Mouse (Mus musculus) ovary, postnatal 14 days (tissue): ENCODE data around the gene Aldh1l1.

ENCODE experiments used
- DNase-seq: peaks from one replicate; pipeline ENCODE4 v3.0.0; 2022; ENCODE audit warnings: low spot score

The Aldh1l1 gene

GRCm38 (mm10) chr6:90472079-90472478, 14.1 kb upstream of the Aldh1l1 start:
- no peak for DNase-seq

- DNase-seq, result no peak
Observed at GRCm38 (mm10) chr6:90472697-90473096, 13.5 kb upstream of the Aldh1l1 start.

GRCm38 (mm10) chr6:90473630-90474360, 12.4 kb upstream of the Aldh1l1 start:
- no peak for DNase-seq

GRCm38 (mm10) chr6:90474361-90474750, 11.9 kb upstream of the Aldh1l1 start:
- DNase-seq, result no peak

- DNase-seq, result no peak
Observed at GRCm38 (mm10) chr6:90475176-90475853, 10.9 kb upstream of the Aldh1l1 start.

DNA sequence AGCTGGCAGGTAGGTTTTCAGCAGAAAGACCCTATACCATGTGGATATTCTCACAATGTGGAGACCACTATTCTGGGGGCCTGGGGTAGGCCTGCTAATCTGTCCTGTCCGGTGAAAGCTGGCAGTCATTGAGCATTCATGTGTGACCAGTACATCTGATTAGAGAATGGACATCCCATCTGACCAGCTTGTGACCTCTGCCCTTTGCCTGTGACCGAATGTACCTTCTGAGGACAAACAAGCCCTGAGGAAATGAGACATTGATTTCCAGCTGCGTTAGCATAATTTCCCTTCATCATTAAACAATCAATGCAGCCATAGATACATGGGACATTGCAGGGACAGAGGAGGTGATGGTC, 10.4 kb upstream of the Aldh1l1 start:
- DNase-seq, result no peak

DNA sequence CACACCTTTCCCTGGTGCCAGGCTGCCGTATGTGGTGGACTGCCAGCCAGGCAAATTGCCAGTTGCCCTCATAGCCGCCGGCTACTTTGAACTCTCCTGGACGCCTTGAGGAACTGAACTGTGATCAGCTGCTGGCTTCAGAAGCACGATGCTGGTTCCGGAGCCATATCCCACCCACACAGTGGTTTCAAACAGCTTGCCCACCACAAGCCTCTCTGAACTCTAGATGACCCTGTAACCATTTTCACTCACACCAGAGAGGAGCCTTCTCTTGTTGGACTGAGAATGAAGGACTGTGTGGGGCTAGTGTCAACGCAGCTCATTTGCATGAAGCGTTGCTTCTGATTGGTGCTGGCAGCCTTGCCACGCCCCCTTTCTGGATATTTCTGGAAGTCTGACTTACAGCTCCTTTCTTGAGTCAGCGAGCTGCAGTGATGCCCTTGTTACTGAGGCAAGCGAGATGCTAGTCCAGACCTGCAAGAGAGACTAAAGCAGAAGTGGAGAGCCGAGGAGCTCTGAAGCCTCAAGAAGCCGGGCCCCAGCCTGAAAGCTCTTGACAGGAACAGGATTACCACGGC, 9.2 kb upstream of the Aldh1l1 start:
- no peak for DNase-seq

GRCm38 (mm10) chr6:90484249-90484648, 2.0 kb upstream of the Aldh1l1 start:
- no peak for DNase-seq

DNA sequence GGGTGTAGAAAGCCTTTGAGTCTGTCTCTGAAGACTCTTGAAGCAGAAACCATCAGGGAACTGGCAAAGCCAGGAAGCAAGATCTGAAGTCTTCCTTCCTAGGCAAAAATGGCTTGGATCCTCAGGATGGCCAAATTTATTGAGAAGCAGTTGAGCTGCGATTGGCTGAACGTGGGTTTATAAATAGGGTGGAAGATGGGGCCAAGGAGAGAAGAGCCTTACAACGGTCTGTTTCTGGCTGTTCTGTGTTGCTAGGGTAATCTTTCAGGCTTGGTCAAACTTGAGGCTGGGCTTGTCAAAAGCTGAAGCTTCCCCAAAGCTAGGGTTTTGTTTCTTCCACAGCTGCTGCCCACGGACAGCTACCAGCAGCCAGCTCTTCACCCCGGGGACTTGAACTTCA, 1.4 kb upstream of the Aldh1l1 start:
- DNase-seq, result no peak

DNA sequence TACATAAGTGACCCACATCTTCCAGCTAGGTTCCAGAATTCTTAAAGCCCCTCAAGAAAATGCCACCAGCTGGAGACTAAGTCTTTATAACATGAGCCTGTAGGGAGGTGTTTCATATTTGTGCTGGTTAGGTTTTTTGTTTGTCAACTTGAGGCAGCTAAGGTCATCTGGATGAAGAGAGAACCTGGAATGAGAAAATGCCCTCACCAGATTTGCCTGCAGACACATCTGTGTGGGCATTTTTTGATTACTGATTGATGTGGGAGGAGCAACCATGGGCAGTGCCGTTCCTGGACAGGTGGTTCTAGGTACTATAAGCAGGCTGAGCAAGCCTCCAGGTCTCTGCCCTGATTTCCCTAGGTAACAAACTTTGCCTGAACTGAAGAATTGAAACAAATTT, 1.3 kb downstream of the Aldh1l1 start:
- DNase-seq, result no peak

GRCm38 (mm10) chr6:90489532-90489931, 3.3 kb downstream of the Aldh1l1 start:
- DNase-seq, result no peak

DNA sequence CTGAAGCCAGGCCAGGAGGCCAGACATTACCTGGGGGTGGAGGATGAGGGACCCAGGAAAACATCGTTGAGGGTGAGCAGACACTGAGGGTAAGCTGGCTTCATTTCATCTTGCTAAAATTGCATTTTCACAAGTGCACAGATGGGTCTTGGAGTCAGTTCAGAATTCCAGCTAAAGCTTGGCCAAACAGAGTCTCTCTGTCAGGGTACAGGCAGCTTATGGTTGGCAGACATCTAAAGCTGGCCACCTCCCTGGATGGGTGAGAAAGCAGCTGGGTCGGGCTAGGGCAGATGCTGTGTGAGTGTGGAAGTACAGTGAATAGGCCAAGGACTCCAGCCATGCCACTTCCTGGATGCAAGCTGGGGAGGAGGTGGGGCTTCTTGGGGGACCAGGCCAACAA, 4.7 kb downstream of the Aldh1l1 start:
- DNase-seq, result no peak

GRCm38 (mm10) chr6:90491956-90492744, 5.9 kb downstream of the Aldh1l1 start:
- no peak for DNase-seq

GRCm38 (mm10) chr6:90494155-90494554, 7.9 kb downstream of the Aldh1l1 start:
- DNase-seq, result no peak

DNA sequence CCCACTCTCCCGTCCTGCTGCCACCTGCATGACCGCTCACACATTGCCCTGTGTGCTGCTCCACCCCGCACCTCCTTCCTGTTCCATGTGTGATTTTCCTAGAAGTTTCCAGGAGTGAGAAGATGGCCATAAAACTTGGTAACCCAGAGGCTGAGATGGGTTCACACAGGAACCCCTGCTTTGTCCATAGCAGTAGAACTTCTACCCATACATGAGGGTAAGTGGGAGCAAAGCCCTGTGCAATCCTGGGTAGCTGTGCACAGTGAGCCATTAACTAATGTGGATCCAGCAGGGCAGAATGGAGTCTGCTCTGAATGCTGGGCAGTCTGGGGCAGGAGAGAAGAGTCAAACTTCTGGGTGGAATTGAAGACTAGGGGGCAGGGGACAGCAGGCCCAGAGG, 8.3 kb downstream of the Aldh1l1 start:
- DNase-seq, result no peak

DNA sequence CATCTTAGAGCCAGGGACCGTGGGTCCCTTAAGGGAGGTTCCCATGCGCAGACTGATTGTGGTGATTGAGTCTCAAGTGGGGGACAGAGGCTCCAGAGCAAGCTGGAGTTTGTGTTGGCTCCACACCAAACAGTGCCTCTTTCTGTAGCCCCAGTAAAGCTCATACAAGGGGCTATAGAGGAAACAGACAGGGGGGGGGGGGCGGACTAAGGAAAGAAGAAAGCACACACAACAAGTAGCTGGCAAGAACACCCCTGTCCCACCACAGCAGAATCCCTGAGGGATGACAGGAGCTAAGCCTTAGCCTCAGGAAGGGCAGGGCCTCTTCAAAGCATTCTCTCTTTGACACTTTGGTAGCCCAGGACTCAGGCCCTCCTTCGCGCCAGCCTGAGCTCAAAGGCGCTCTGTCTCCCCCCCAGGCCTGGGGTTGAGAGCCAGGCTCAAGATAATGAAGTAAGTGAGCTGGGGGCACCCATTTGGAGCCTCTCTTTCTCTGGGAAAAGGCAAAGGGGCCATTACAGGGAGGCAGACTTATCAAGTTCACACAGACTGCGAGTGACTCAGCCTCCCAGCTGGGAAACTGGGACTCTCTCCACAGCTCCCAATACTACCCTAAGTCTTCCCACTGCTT, 9.2 kb downstream of the Aldh1l1 start:
- no peak for DNase-seq

GRCm38 (mm10) chr6:90496217-90496616, 10.0 kb downstream of the Aldh1l1 start:
- no peak for DNase-seq

DNA sequence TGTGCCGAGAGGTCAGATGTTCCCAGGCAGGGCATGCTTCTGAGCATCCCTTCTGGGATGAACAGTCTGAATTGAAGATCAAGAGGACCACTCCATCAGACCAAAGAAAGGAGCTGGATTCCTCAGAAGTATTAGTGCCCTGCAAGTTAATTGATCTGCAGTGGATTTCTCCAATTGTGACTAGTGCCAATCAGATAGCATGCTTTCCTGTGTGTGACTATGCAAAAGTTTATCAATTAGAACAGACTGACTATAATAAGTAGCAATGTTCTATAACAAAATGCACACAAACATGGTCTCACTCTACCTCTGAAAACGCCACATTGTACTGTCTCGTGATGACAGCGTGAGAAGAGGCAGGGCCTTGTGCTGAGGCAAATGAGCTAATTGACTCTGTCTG, 13.3 kb downstream of the Aldh1l1 start:
- DNase-seq, result no peak

GRCm38 (mm10) chr6:90501222-90501940, 15.2 kb downstream of the Aldh1l1 start:
- no peak for DNase-seq

DNA sequence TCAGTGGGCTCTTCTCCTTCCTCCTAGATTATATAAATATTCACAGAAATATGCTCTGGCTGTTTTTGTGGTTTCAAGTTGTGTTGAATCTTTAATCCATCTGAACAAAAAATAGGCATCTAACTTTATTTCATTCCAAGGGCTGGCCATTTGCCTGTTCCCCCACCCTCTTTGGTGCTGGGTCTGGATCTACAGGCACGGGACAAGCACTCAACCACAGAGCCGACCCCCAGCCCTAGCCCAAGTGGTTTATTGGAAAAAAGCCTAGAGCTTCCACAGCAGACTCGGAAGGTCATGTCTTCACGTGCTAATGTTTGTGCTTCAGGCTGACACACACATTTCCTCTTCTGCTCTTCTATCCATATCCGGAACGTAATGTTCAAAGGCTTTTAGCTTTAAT, 19.7 kb downstream of the Aldh1l1 start:
- no peak for DNase-seq

DNA sequence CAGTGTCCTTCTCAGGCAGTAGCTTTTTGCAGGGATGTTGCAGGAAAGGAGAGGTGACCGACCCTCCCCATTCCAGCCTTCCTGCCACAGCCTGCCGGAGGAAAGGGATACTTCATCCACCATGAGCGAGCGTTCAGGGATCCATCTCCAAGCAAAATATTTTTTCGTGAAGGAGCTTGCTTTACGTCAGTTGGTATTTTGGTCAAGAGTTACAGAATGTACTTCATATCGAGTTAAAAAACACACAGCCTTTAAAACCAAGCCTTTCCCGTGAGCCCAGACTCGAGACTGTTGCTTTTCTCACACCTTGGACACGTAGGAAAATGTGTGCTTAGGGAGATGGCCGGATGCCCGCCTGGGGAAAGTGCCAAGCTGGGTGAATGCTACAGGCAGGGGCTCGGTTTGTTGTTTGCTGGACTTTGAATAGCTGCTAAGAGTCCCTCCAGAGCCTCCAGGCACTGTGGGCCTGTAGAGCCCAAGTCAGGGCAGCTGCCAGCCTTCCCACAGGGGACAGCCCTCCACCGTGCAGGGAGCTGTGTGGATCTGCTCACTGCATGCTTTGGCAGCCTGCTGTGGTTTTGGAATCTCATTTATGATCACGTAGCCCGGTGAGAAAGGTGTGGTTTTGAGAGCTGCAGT, 20.6 kb downstream of the Aldh1l1 start:
- DNase-seq, result peak; percentile 79
